Mouse (Mus musculus) ES-Bruce4 (cell line): ENCODE measurements around the gene Fxr2. TPM values are rescaled to one million over a fixed set of nuclear protein-coding genes. Genes with fewer than 3 reads are reported as not detected.
A peak's percentile ranks its signal among the peaks of the same experiment; 100 is the strongest.

Experiments used
- H3K27ac ChIP-seq: 2 replicates; pipeline ENCODE4 v1.5.1; 2012; ENCODE audit warnings: low read length, inconsistent platforms; ENCODE audit not compliant: insufficient read depth
- H3K27me3 ChIP-seq: 2 replicates; pipeline ENCODE4 v1.6.1; 2012; ENCODE audit warnings: mild to moderate bottlenecking, low read length, inconsistent platforms; ENCODE audit not compliant: control insufficient read depth, poor library complexity, insufficient read depth, severe bottlenecking
- H3K36me3 ChIP-seq: 2 replicates; pipeline ENCODE4 v1.6.1; 2012; ENCODE audit warnings: inconsistent platforms, mild to moderate bottlenecking, low read length, moderate library complexity; ENCODE audit not compliant: control insufficient read depth, poor library complexity, insufficient read depth, severe bottlenecking
- H3K4me1 ChIP-seq: one replicate; pipeline ENCODE4 v1.8.1; 2011; ENCODE audit warnings: low read length; ENCODE audit not compliant: control insufficient read depth, insufficient read depth
- H3K4me3 ChIP-seq: 2 replicates; pipeline ENCODE4 v1.5.1; 2011; ENCODE audit warnings: low read depth, mild to moderate bottlenecking, low read length
- H3K9ac ChIP-seq: 2 replicates; pipeline ENCODE4 v1.6.1; 2012; ENCODE audit warnings: low read depth, mild to moderate bottlenecking, inconsistent platforms; ENCODE audit not compliant: poor library complexity, severe bottlenecking
- H3K9me3 ChIP-seq: replicated peaks from 2 replicates; pipeline ENCODE4 v1.6.1; 2012; ENCODE audit warnings: mild to moderate bottlenecking, low read length, inconsistent platforms; ENCODE audit not compliant: control insufficient read depth, poor library complexity, insufficient read depth, severe bottlenecking
- CTCF ChIP-seq: IDR thresholded peaks from one replicate; pipeline ENCODE4 v1.8.1; 2011; ENCODE audit warnings: low read depth, low read length
- EP300 ChIP-seq: IDR thresholded peaks from 2 replicates; pipeline ENCODE4 v1.6.1; 2011; ENCODE audit warnings: low read depth, low read length; ENCODE audit not compliant: insufficient read depth
- POLR2A ChIP-seq: IDR thresholded peaks from one replicate; pipeline ENCODE4 v1.8.1; 2011; ENCODE audit warnings: low read length; ENCODE audit not compliant: insufficient read depth
- polyA plus RNA-seq: library from polyadenylated mRNA; stranded (reverse); fragments of >200 nt; gene quantifications from 2 replicates; pipeline ENCODE4 v1.2.4, GENCODE M21; 2011; ENCODE audit warnings: low read depth; ENCODE audit not compliant: missing spikeins, insufficient read depth, insufficient read length

Fxr2 gene
- polyA plus RNA-seq, 1 experiment = 170 TPM

- Histone ChIP-seq H3K27ac (peak overlapping the region; percentile 60; the same call in 1 of the 2 replicates), H3K4me3 (no peak overlapping the region), H3K9ac (no peak overlapping the region), H3K27me3 (peaks cover 5% of the 10 kb centered on the region), H3K36me3 (no peaks in the 10 kb centered on the region), H3K4me1 (peaks cover 4% of the 10 kb centered on the region), H3K9me3 (no peaks in the 10 kb centered on the region)
- no peak for TF ChIP-seq CTCF
- no peak for TF ChIP-seq POLR2A
- TF ChIP-seq EP300 = peak; percentile 82
Observed at GRCm38 (mm10) chr11:69600098-69600497, 32.7 kb upstream of the Fxr2 start.

- Histone ChIP-seq H3K9ac (no peak overlapping the region), H3K27ac (no peak overlapping the region), H3K4me3 (no peak overlapping the region), H3K4me1 (peaks cover 4% of the 10 kb centered on the region), H3K36me3 (no peaks in the 10 kb centered on the region), H3K9me3 (no peaks in the 10 kb centered on the region), H3K27me3 (peaks cover 8% of the 10 kb centered on the region)
- TF ChIP-seq POLR2A = no peak
- TF ChIP-seq EP300 = no peak
- no peak for TF ChIP-seq CTCF
Observed at GRCm38 (mm10) chr11:69601768-69602167, 31.0 kb upstream of the Fxr2 start.

- Histone ChIP-seq H3K9me3 (no peaks in the 10 kb centered on the region), H3K27ac (no peak overlapping the region), H3K36me3 (no peaks in the 10 kb centered on the region), H3K4me1 (peaks cover 4% of the 10 kb centered on the region), H3K4me3 (no peak overlapping the region), H3K9ac (no peak overlapping the region), H3K27me3 (peaks cover 8% of the 10 kb centered on the region)
- TF ChIP-seq EP300 = no peak
- TF ChIP-seq POLR2A = no peak
- no peak for TF ChIP-seq CTCF
Observed at GRCm38 (mm10) chr11:69603516-69603915, 29.3 kb upstream of the Fxr2 start.

GRCm38 (mm10) chr11:69604347-69604746, 28.4 kb upstream of the Fxr2 start:
- no peaks in the 10 kb centered on the region for H3K9me3 ChIP-seq
- H3K9ac ChIP-seq = peak overlapping the region; percentile 55
- no peak overlapping the region; the same call in 1 of the 2 replicates for H3K4me3 ChIP-seq
- peaks cover 8% of the 10 kb centered on the region for H3K27me3 ChIP-seq
- TF ChIP-seq POLR2A (no peak), CTCF (no peak), EP300 (no peak)
- H3K36me3 ChIP-seq = no peaks in the 10 kb centered on the region
- H3K27ac ChIP-seq = no peak overlapping the region
- H3K4me1 ChIP-seq = peaks cover 4% of the 10 kb centered on the region

GRCm38 (mm10) chr11:69604795-69605664, 27.8 kb upstream of the Fxr2 start:
- TF ChIP-seq POLR2A (no peak), EP300 (no peak), CTCF (no peak)
- Histone ChIP-seq H3K4me1 (peaks cover 4% of the 10 kb centered on the region), H3K27ac (no peak overlapping the region), H3K9me3 (no peaks in the 10 kb centered on the region), H3K27me3 (peaks cover 8% of the 10 kb centered on the region), H3K9ac (peak overlapping the region; percentile 55), H3K36me3 (no peaks in the 10 kb centered on the region), H3K4me3 (peak overlapping the region; percentile 69)

- Histone ChIP-seq H3K4me3 (peak within 1 kb of the TSS; percentile 69), H3K9me3 (no peaks in the 10 kb centered on the region), H3K4me1 (peaks cover under 1% of the 10 kb centered on the region), H3K27me3 (peaks cover 8% of the 10 kb centered on the region), H3K36me3 (no peaks in the 10 kb centered on the region), H3K27ac (no peak within 1 kb of the TSS), H3K9ac (peak within 1 kb of the TSS; percentile 55)
- TF ChIP-seq EP300 (peak; percentile 60; the same call in 1 of the 2 replicates), CTCF (no peak), POLR2A (peak; percentile 93)
Observed at GRCm38 (mm10) chr11:69605726-69606490, 26.9 kb upstream of the Fxr2 start, which contains the start of gene Atp1b2. Atp1b2 (minus strand) TSS chr11:69605942.
